Mouse (Mus musculus) olfactory bulb, adult 2 months (tissue): ENCODE data around the gene Lrrc3b. TPM values are rescaled to one million over a fixed set of nuclear protein-coding genes. Genes with fewer than 3 reads are reported as not detected.

Source experiments
- H3K27ac ChIP-seq: fragments of 200-500 bp; 2 replicates; pipeline ENCODE4 v1.5.1; 2012; ENCODE audit warnings: low read depth, low read length; ENCODE audit not compliant: insufficient read depth
- H3K4me1 ChIP-seq: fragments of 200-500 bp; 2 replicates; pipeline ENCODE4 v1.6.1; 2012; ENCODE audit warnings: low read length; ENCODE audit not compliant: control insufficient read depth, insufficient read depth
- H3K4me3 ChIP-seq: fragments of 200-500 bp; 2 replicates; pipeline ENCODE4 v1.5.1; 2012; ENCODE audit warnings: mild to moderate bottlenecking, low read depth, low read length, moderate library complexity; ENCODE audit not compliant: insufficient read depth
- CTCF ChIP-seq: fragments of 200-500 bp; IDR thresholded peaks from 2 replicates; pipeline ENCODE4 v1.5.1; 2012; ENCODE audit warnings: low read depth, mild to moderate bottlenecking, low read length, moderate library complexity; ENCODE audit not compliant: insufficient read depth
- POLR2A ChIP-seq: fragments of 200-500 bp; IDR thresholded peaks from 2 replicates; pipeline ENCODE4 v1.6.1; 2012; ENCODE audit warnings: mild to moderate bottlenecking, low read depth, low read length, moderate library complexity; ENCODE audit not compliant: insufficient read depth
- WGBS: fragments of 180-500 bp; shearing (Covaris S2); methylation state at CpG from one replicate; pipeline ENCODE4 v1.1.7; 2018; 5-methylcytosine and 5-hydroxymethylcytosine counted together
- polyA plus RNA-seq: library from polyadenylated mRNA; stranded (reverse); fragments of >200 nt; gene quantifications from 2 replicates; pipeline ENCODE4 v1.2.4, GENCODE M21; 2012; ENCODE audit warnings: low replicate concordance; ENCODE audit not compliant: missing spikeins, insufficient read depth, insufficient read length

Gene Lrrc3b
- polyA plus RNA-seq, 1 experiment, result not detected

DNA sequence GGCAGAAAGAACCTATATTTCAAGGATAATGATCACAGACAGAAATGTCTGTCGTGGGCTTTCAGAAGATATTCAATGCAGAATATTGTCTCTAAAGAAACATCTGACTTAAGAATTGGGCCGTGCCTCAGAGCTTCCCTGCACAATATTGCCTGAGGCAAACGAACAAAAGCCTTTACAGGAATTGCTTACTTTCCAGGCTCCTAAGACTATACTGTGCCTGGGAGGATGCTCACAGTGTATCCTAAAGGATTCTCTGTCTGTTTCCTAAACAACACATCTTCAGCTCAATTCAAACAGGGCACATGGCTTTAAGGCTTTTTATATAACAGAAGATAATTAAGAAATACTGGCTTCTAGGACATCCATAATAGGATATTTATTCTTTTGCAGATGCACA is 79.7 kb downstream of the Lrrc3b start:
- H3K27ac ChIP-seq, result no peak overlapping the region
- WGBS, result 75% methylated on average over 3 of the region's 3 CpGs
- no peak overlapping the region for H3K4me3 ChIP-seq
- H3K4me1 ChIP-seq, result no peaks in the 10 kb centered on the region
- TF ChIP-seq CTCF (no peak), POLR2A (no peak)

- Histone ChIP-seq H3K4me1 (no peaks in the 10 kb centered on the region), H3K4me3 (no peak overlapping the region), H3K27ac (no peak overlapping the region)
- 30% methylated on average over 3 of the region's 3 CpGs for WGBS
- TF ChIP-seq POLR2A (no peak), CTCF (no peak)
Observed at GRCm38 (mm10) chr14:15355512-15355911, 83.3 kb downstream of the Lrrc3b start.

DNA sequence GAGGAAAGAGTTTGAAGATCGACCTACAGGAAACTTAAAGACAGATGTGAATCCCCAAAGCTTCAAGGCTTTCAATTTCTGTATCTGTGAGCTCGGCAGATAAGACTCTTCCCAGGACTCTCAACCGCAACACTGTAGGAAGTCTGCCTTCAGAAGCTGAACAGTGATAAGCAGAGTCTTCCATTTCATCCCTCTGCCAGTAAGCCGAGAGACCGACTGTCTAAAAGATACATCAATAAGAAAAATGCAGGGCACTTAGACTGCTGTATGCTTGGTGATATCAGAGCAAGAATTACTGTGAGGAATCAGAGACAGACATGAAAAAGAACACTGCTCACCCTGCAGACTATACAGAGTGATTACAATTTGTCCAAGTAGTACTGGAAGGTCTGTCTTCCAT is 84.5 kb downstream of the Lrrc3b start:
- no peaks in the 10 kb centered on the region for H3K4me1 ChIP-seq
- TF ChIP-seq POLR2A (no peak), CTCF (no peak)
- WGBS, result 82% methylated on average over 5 of the region's 5 CpGs
- no peak overlapping the region for H3K27ac ChIP-seq
- H3K4me3 ChIP-seq, result no peak overlapping the region

- TF ChIP-seq POLR2A, result no peak
- TF ChIP-seq CTCF, result no peak
- H3K4me3 ChIP-seq, result no peak overlapping the region
- H3K27ac ChIP-seq, result no peak overlapping the region
- 88% methylated on average over 2 of the region's 2 CpGs for WGBS
- H3K4me1 ChIP-seq, result no peaks in the 10 kb centered on the region
Observed at GRCm38 (mm10) chr14:15333130-15333529, 105.7 kb downstream of the Lrrc3b start.

GRCm38 (mm10) chr14:15331370-15331769 is 107.4 kb downstream of the Lrrc3b start:
- H3K27ac ChIP-seq, result no peak overlapping the region
- no peak overlapping the region for H3K4me3 ChIP-seq
- no peaks in the 10 kb centered on the region for H3K4me1 ChIP-seq
- 59% methylated on average over 1 of the region's 1 CpGs for WGBS
- TF ChIP-seq CTCF (no peak), POLR2A (no peak)

GRCm38 (mm10) chr14:15330155-15330554 is 108.6 kb downstream of the Lrrc3b start:
- H3K4me3 ChIP-seq, result no peak overlapping the region
- no peaks in the 10 kb centered on the region for H3K4me1 ChIP-seq
- H3K27ac ChIP-seq, result no peak overlapping the region
- TF ChIP-seq CTCF, result no peak
- no peak for TF ChIP-seq POLR2A
- 89% methylated on average over 1 of the region's 1 CpGs for whole genome bisulfite sequencing

- no peak for TF ChIP-seq CTCF
- no peak for TF ChIP-seq POLR2A
- WGBS, result 42% methylated on average over 1 of the region's 1 CpGs
Observed at GRCm38 (mm10) chr14:15325872-15326271, 112.9 kb downstream of the Lrrc3b start.

GRCm38 (mm10) chr14:15322441-15323123 is 116.2 kb downstream of the Lrrc3b start:
- no peak overlapping the region for H3K4me3 ChIP-seq
- no peak overlapping the region for H3K27ac ChIP-seq
- no peaks in the 10 kb centered on the region for H3K4me1 ChIP-seq
- 91% methylated on average over 9 of the region's 9 CpGs for WGBS
- TF ChIP-seq CTCF, result no peak
- TF ChIP-seq POLR2A, result no peak

More at GRCm38 (mm10) chr14:15325872-15326271, 112.9 kb downstream of the Lrrc3b start:
- H3K4me3 ChIP-seq, result no peak overlapping the region
- H3K4me1 ChIP-seq, result no peaks in the 10 kb centered on the region
- H3K27ac ChIP-seq, result no peak overlapping the region

GRCm38 (mm10) chr14:15319399-15319915 is 119.3 kb downstream of the Lrrc3b start:
- H3K27ac ChIP-seq, result no peak overlapping the region
- TF ChIP-seq POLR2A (no peak), CTCF (no peak)

DNA sequence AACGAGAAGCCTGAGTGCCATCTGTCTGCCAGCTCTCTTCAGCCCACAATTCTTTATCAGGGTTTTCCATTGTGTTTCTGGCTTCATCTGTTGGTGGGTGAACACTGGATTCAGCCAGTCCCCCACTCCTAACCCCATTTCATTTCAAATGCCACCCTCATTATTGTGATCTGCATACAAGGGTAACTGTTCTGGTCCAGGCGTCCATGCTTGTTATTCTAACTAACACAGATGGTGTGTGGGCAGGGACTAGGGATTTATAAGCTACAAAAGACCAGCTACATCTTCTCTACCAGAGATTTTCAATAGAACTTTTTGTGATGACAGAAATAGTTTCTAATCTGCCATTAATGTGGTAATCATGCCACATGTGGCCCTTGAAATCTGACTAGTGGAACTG is 130.2 kb downstream of the Lrrc3b start:
- no peak for TF ChIP-seq CTCF
- no peak for TF ChIP-seq POLR2A
- no peak overlapping the region for H3K27ac ChIP-seq
- 77% methylated on average over 2 of the region's 2 CpGs for WGBS
- H3K4me1 ChIP-seq, result no peaks in the 10 kb centered on the region
- H3K4me3 ChIP-seq, result no peak overlapping the region

More at GRCm38 (mm10) chr14:15319399-15319915, 119.3 kb downstream of the Lrrc3b start:
- Histone ChIP-seq H3K4me1 (no peaks in the 10 kb centered on the region), H3K4me3 (no peak overlapping the region)
